Mouse (Mus musculus) embryonic fibroblast, embryonic 13.5 days (primary cell): Measurements from ENCODE around the gene Gja10.

Experiments
- CTCF ChIP-seq: IDR thresholded peaks from 2 replicates; pipeline ENCODE4 v1.5.1; 2011; ENCODE audit warnings: mild to moderate bottlenecking, control low read depth, low read length, moderate library complexity, borderline replicate concordance; ENCODE audit not compliant: insufficient read depth
- POLR2A ChIP-seq: IDR thresholded peaks from 2 replicates; pipeline ENCODE4 v1.6.1; 2011; ENCODE audit warnings: low read depth, mild to moderate bottlenecking, control low read depth, low read length, moderate library complexity

- TF ChIP-seq CTCF = no peak
- no peak for TF ChIP-seq POLR2A
Observed at GRCm38 (mm10) chr4:32555506-32555905, 47.1 kb downstream of the Gja10 start.
